Mouse (Mus musculus) central nervous system, embryonic 18 days (tissue): ENCODE results near the gene Tmem143. TPM values are rescaled to one million over a fixed set of nuclear protein-coding genes. Genes with fewer than 3 reads are reported as not detected.

Experiments used
- polyA plus RNA-seq: library from polyadenylated mRNA; depleted of rRNA; stranded (reverse); fragments of >200 nt; gene quantifications from 2 replicates; pipeline ENCODE4 v1.2.3, GENCODE M21; 2012; rRNA removed

The Tmem143 gene
- polyA plus RNA-seq, result 21.2 and 24.5 TPM in 2 replicates

GRCm38 (mm10) chr7:45896517-45897257, at the start of gene Tmem143, which contains the start of gene Syngr4:
Gene Tmem143 (plus strand): TSS chr7:45896941.
Gene Syngr4 (minus strand): TSS chr7:45896714.

GRCm38 (mm10) chr7:45872624-45873023, 24.1 kb upstream of the Tmem143 start, which contains the start of gene Kdelr1:
Gene Kdelr1 (plus strand): TSS chr7:45872772.

GRCm38 (mm10) chr7:45878278-45878677, 18.5 kb upstream of the Tmem143 start, which contains the start of gene Grin2d:
Gene Grin2d (minus strand): TSS chr7:45878378.

GRCm38 (mm10) chr7:45921242-45921621, 24.5 kb downstream of the Tmem143 start, which contains the start of gene Emp3:
Gene Emp3 (minus strand): TSS chr7:45921404.

GRCm38 (mm10) chr7:45923762-45924428, 27.2 kb downstream of the Tmem143 start, which contains the start of gene Ccdc114:
Gene Ccdc114 (plus strand): TSS chr7:45924072.

Other genes starting within 250 kb of the Tmem143 start
- gene Fut2, start 230.5 kb upstream of the Tmem143 start, polyA plus RNA-seq, result 0.06 and 0.07 TPM in 2 replicates
- 0.48 and 0.64 TPM in 2 replicates for gene Ntn5, start 212.9 kb upstream of the Tmem143 start, polyA plus RNA-seq
- 0.43 and 0.63 TPM in 2 replicates for gene Sec1, start 202.5 kb upstream of the Tmem143 start, polyA plus RNA-seq
- gene Car11, start 197.1 kb upstream of the Tmem143 start, polyA plus RNA-seq, result 162 and 178 TPM in 2 replicates
- gene Dbp, start 191.9 kb upstream of the Tmem143 start, polyA plus RNA-seq, result 12.3 and 12.4 TPM in 2 replicates
- gene Rpl18, start 181.5 kb upstream of the Tmem143 start, polyA plus RNA-seq, result 517 and 597 TPM in 2 replicates
- gene Sphk2, start 178.9 kb upstream of the Tmem143 start, polyA plus RNA-seq, result 24.6 and 26.1 TPM in 2 replicates
- gene Fam83e, start 175.7 kb upstream of the Tmem143 start, polyA plus RNA-seq, result 0.25 and 0.30 TPM in 2 replicates
- not detected in 2 replicates for gene Spaca4, start 171.1 kb upstream of the Tmem143 start, polyA plus RNA-seq
- 215 and 251 TPM in 2 replicates for gene Lmtk3, start 113.2 kb upstream of the Tmem143 start, polyA plus RNA-seq
- gene Sult2b1, start 112.3 kb upstream of the Tmem143 start, polyA plus RNA-seq, result 6.0 and 6.2 TPM in 2 replicates
- gene Cyth2, start 82.4 kb upstream of the Tmem143 start, polyA plus RNA-seq, result 223 and 229 TPM in 2 replicates
- gene Kcnj14, start 72.2 kb upstream of the Tmem143 start, polyA plus RNA-seq, result 2.0 and 2.3 TPM in 2 replicates
- 21.7 and 23.2 TPM in 2 replicates for gene Grwd1, start 66.0 kb upstream of the Tmem143 start, polyA plus RNA-seq
- 182 and 199 TPM in 2 replicates for gene Kdelr1, start 24.2 kb upstream of the Tmem143 start, polyA plus RNA-seq
- gene Grin2d, start 18.6 kb upstream of the Tmem143 start, polyA plus RNA-seq, result 23.7 and 25.3 TPM in 2 replicates
- gene Syngr4, start 227 bp upstream of the Tmem143 start, polyA plus RNA-seq, result 0.15 and 0.18 TPM in 2 replicates
- 21.5 and 25.1 TPM in 2 replicates for gene Emp3, start 24.5 kb downstream of the Tmem143 start, polyA plus RNA-seq
- gene Ccdc114, start 27.1 kb downstream of the Tmem143 start, polyA plus RNA-seq, result 6.0 and 7.1 TPM in 2 replicates
- gene Abcc6, start 133.4 kb downstream of the Tmem143 start, polyA plus RNA-seq, result 1.2 and 1.3 TPM in 2 replicates
- gene Nomo1, start 136.8 kb downstream of the Tmem143 start, polyA plus RNA-seq, result 41.8 and 44.8 TPM in 2 replicates
- gene Kcnj11, start 203.8 kb downstream of the Tmem143 start, polyA plus RNA-seq, result 12.6 and 18.7 TPM in 2 replicates